Mouse (Mus musculus) embryonic facial prominence, embryonic 14.5 days (tissue): Measurements from ENCODE around the gene Shbg. TPM values are rescaled to one million over a fixed set of nuclear protein-coding genes. Genes with fewer than 3 reads are reported as not detected.
A peak's percentile ranks its signal among the peaks of the same experiment; 100 is the strongest.

Experiments used
- ATAC-seq: fragments of 200-750 bp; cut with Nextera tagmentation; 2 replicates; pipeline ENCODE4 v1.8.0; 2017; ENCODE audit warnings: low read depth, moderate number of reproducible peaks, moderate TSS enrichment
- DNase-seq: peaks from one replicate; pipeline ENCODE4 v3.0.0-alpha.2; 2015; ENCODE audit warnings: low spot score
- H3K27ac ChIP-seq: fragments of 300-500 bp; sonication (generic); replicated peaks from 2 replicates; pipeline ENCODE4 v1.5.1; 2014; ENCODE audit warnings: low read depth, mild to moderate bottlenecking, low read length, moderate library complexity
- H3K27me3 ChIP-seq: fragments of 300-500 bp; sonication (generic); replicated peaks from 2 replicates; pipeline ENCODE4 v1.6.1; 2014; ENCODE audit warnings: low read length; ENCODE audit not compliant: control insufficient read depth, insufficient read depth
- H3K36me3 ChIP-seq: fragments of 300-500 bp; sonication (generic); 2 replicates; pipeline ENCODE4 v1.6.1; 2014; ENCODE audit warnings: low read length, mixed read lengths; ENCODE audit not compliant: control insufficient read depth, insufficient read depth
- H3K4me1 ChIP-seq: fragments of 300-500 bp; sonication (generic); 2 replicates; pipeline ENCODE4 v1.6.1; 2014; ENCODE audit warnings: antibody characterized with exemption, low read length; ENCODE audit not compliant: control insufficient read depth, insufficient read depth
- H3K4me2 ChIP-seq: fragments of 300-500 bp; sonication (generic); 2 replicates; pipeline ENCODE4 v1.6.1; 2014; ENCODE audit warnings: low read depth, mild to moderate bottlenecking, low read length, moderate library complexity, mixed read lengths
- H3K4me3 ChIP-seq: fragments of 300-500 bp; sonication (generic); 2 replicates; pipeline ENCODE4 v1.5.1; 2014; ENCODE audit warnings: low read depth, mild to moderate bottlenecking, low read length
- H3K9ac ChIP-seq: fragments of 300-500 bp; sonication (generic); 2 replicates; pipeline ENCODE4 v1.6.1; 2014; ENCODE audit warnings: low read depth, mild to moderate bottlenecking, low read length, moderate library complexity, mixed read lengths
- H3K9me3 ChIP-seq: fragments of 300-500 bp; sonication (generic); 2 replicates; pipeline ENCODE4 v1.6.1; 2016; ENCODE audit warnings: low read length; ENCODE audit not compliant: control insufficient read depth
- WGBS: fragments of 180-500 bp; shearing (Covaris S2); extraction: QIAGEN DNeasy Blood & Tissue Kit; methylation state at CpG from one replicate; pipeline ENCODE4 v1.1.7; 2014; 5-methylcytosine and 5-hydroxymethylcytosine counted together
- polyA plus RNA-seq: library from polyadenylated mRNA; unstranded; fragments of >200 nt; fragmentation: Nextera tagmentation; extraction: Ambion mirVana; gene quantifications from 2 replicates; pipeline ENCODE4 v1.2.1, GENCODE M21; 2014

Shbg gene
- polyA plus RNA-seq, 1 experiment from 2014 or later, result not detected

GRCm38 (mm10) chr11:69661221-69661881 lies 43.6 kb upstream of the Shbg start:
- Histone ChIP-seq H3K36me3 (peaks cover 62% of the 10 kb centered on the region), H3K9me3 (no peaks in the 10 kb centered on the region), H3K4me2 (peak overlapping the region; percentile 56), H3K4me1 (peaks cover 7% of the 10 kb centered on the region), H3K27me3 (no peaks in the 10 kb centered on the region), H3K4me3 (peak overlapping the region; percentile 57), H3K27ac (peak overlapping the region; percentile 93), H3K9ac (peak overlapping the region; percentile 75)
- ATAC-seq, result no peak
- WGBS, result 84% methylated on average over 3 of the region's 3 CpGs
- DNase-seq, result no peak

- Histone ChIP-seq H3K9me3 (no peaks in the 10 kb centered on the region), H3K9ac (no peak overlapping the region), H3K27me3 (no peaks in the 10 kb centered on the region), H3K36me3 (peaks cover 54% of the 10 kb centered on the region), H3K4me2 (no peak overlapping the region), H3K4me3 (no peak overlapping the region), H3K4me1 (no peaks in the 10 kb centered on the region), H3K27ac (no peak overlapping the region)
- DNase-seq, result no peak
- WGBS, result 80% methylated on average over 15 of the region's 15 CpGs
- no peak for ATAC-seq
Observed at GRCm38 (mm10) chr11:69657462-69657881, 39.8 kb upstream of the Shbg start.

- no peaks in the 10 kb centered on the region for H3K27me3 ChIP-seq
- DNase-seq (peak; percentile 76), ATAC-seq (no peak)
- peak overlapping the region; percentile 19; the same call in 1 of the 2 replicates for H3K4me2 ChIP-seq
- H3K9ac ChIP-seq, result peak overlapping the region; percentile 19; the same call in 1 of the 2 replicates
- peaks cover 61% of the 10 kb centered on the region for H3K36me3 ChIP-seq
- H3K4me1 ChIP-seq, result no peaks in the 10 kb centered on the region
- WGBS, result 75% methylated on average over 10 of the region's 10 CpGs
- peak overlapping the region; percentile 65 for H3K27ac ChIP-seq
- H3K4me3 ChIP-seq, result no peak overlapping the region
- H3K9me3 ChIP-seq, result no peaks in the 10 kb centered on the region
Observed at GRCm38 (mm10) chr11:69656617-69657461, 39.1 kb upstream of the Shbg start.

- no peak for ATAC-seq
- WGBS, result 47% methylated on average over 5 of the region's 5 CpGs
- H3K9me3 ChIP-seq, result no peaks in the 10 kb centered on the region
- 0 out of 2 replicates have a peak overlapping the region, but pooled peaks have one; percentile 19 for H3K9ac ChIP-seq
- H3K27me3 ChIP-seq, result no peaks in the 10 kb centered on the region
- no peak overlapping the region for H3K27ac ChIP-seq
- no peaks in the 10 kb centered on the region for H3K4me1 ChIP-seq
- no peak for DNase-seq
- peak overlapping the region; percentile 19; the same call in 1 of the 2 replicates for H3K4me2 ChIP-seq
- H3K36me3 ChIP-seq, result peaks cover 68% of the 10 kb centered on the region
- no peak overlapping the region for H3K4me3 ChIP-seq
Observed at GRCm38 (mm10) chr11:69656065-69656455, 38.4 kb upstream of the Shbg start.

GRCm38 (mm10) chr11:69655264-69656064 lies 37.8 kb upstream of the Shbg start, which contains the start of gene Sox15:
Gene Sox15, plus strand, starts transcription at chr11:69655314.
- DNase-seq (peak; percentile 85), ATAC-seq (peak; percentile 74; the same call in 1 of the 2 replicates)
- WGBS, result 22% methylated on average over 29 of the region's 34 CpGs
- Histone ChIP-seq H3K9me3 (no peaks in the 10 kb centered on the region), H3K4me1 (no peaks in the 10 kb centered on the region), H3K4me2 (peak within 1 kb of the TSS; percentile 36), H3K9ac (peak within 1 kb of the TSS; percentile 19; the same call in 1 of the 2 replicates), H3K36me3 (peaks cover 74% of the 10 kb centered on the region), H3K27me3 (no peaks in the 10 kb centered on the region), H3K4me3 (no peak within 1 kb of the TSS), H3K27ac (peak within 1 kb of the TSS; percentile 49; the same call in 1 of the 2 replicates)

- H3K9ac ChIP-seq, result peak overlapping the region; percentile 11; the same call in 1 of the 2 replicates
- H3K4me2 ChIP-seq, result no peak overlapping the region
- 33% methylated on average over 9 of the region's 9 CpGs for WGBS
- no peaks in the 10 kb centered on the region for H3K27me3 ChIP-seq
- H3K36me3 ChIP-seq, result peaks cover 77% of the 10 kb centered on the region
- H3K4me1 ChIP-seq, result no peaks in the 10 kb centered on the region
- peak overlapping the region; percentile 49; the same call in 1 of the 2 replicates for H3K27ac ChIP-seq
- no peaks in the 10 kb centered on the region for H3K9me3 ChIP-seq
- ATAC-seq, result peak; percentile 27; the same call in 1 of the 2 replicates
- H3K4me3 ChIP-seq, result no peak overlapping the region
- DNase-seq, result peak; percentile 32
Observed at GRCm38 (mm10) chr11:69654760-69655159, 37.1 kb upstream of the Shbg start.

GRCm38 (mm10) chr11:69653399-69653798 lies 35.7 kb upstream of the Shbg start:
- Histone ChIP-seq H3K27ac (no peak overlapping the region), H3K4me1 (no peaks in the 10 kb centered on the region), H3K4me2 (no peak overlapping the region), H3K27me3 (no peaks in the 10 kb centered on the region), H3K9me3 (no peaks in the 10 kb centered on the region), H3K4me3 (no peak overlapping the region), H3K36me3 (peaks cover 80% of the 10 kb centered on the region), H3K9ac (peak overlapping the region; percentile 30; the same call in 1 of the 2 replicates)
- no peak for DNase-seq
- no peak; the same call in 1 of the 2 replicates for ATAC-seq
- 60% methylated on average over 5 of the region's 5 CpGs for WGBS

GRCm38 (mm10) chr11:69645860-69646259 lies 28.2 kb upstream of the Shbg start:
- ATAC-seq (no peak), DNase-seq (no peak)
- Histone ChIP-seq H3K9ac (no peak overlapping the region), H3K4me1 (no peaks in the 10 kb centered on the region), H3K9me3 (no peaks in the 10 kb centered on the region), H3K27ac (no peak overlapping the region), H3K27me3 (no peaks in the 10 kb centered on the region), H3K4me3 (no peak overlapping the region), H3K36me3 (peaks cover 96% of the 10 kb centered on the region), H3K4me2 (no peak overlapping the region)
- 89% methylated on average over 5 of the region's 5 CpGs for WGBS
